Mouse (Mus musculus) ES-CJ7 (cell line): ENCODE data around the gene Bpifa1.
"Not testable (repeated sequence)": the region's sequence is repeated elsewhere in the genome, so short reads cannot be mapped to it uniquely, and the experiment has no call there.

Experiments used
- DNase-seq: peaks from one replicate; pipeline ENCODE4 v3.0.0; 2011; ENCODE audit warnings: low read depth, low spot score

The Bpifa1 gene

GRCm38 (mm10) chr2:154142580-154142979, at the start of gene Bpifa1:
Gene Bpifa1, plus strand, starts transcription at chr2:154142880.
- no peak for DNase-seq

- DNase-seq = no peak
Observed at GRCm38 (mm10) chr2:154097734-154098133, 44.9 kb upstream of the Bpifa1 start.

GRCm38 (mm10) chr2:154117381-154117780, 25.3 kb upstream of the Bpifa1 start:
- no peak for DNase-seq

- DNase-seq = no peak
Observed at GRCm38 (mm10) chr2:154130120-154130519, 12.6 kb upstream of the Bpifa1 start, which contains the start of gene Bpifa3. Gene Bpifa3, plus strand, starts transcription at chr2:154130336.

- no peak for DNase-seq
Observed at GRCm38 (mm10) chr2:154143735-154144134, 1.1 kb downstream of the Bpifa1 start.

GRCm38 (mm10) chr2:154147496-154147895, 4.8 kb downstream of the Bpifa1 start:
- DNase-seq = no peak

- peak; percentile 43 for DNase-seq
Observed at GRCm38 (mm10) chr2:154158433-154158832, 15.8 kb downstream of the Bpifa1 start.

GRCm38 (mm10) chr2:154162307-154162706, 19.6 kb downstream of the Bpifa1 start, which contains the start of gene Bpifa5:
Gene Bpifa5, plus strand, starts transcription at chr2:154162607.
- DNase-seq = no peak

- no peak for DNase-seq
Observed at GRCm38 (mm10) chr2:154163306-154163705, 20.6 kb downstream of the Bpifa1 start.

GRCm38 (mm10) chr2:154169172-154169571, 26.5 kb downstream of the Bpifa1 start:
- no peak for DNase-seq

- DNase-seq = no peak
Observed at GRCm38 (mm10) chr2:154171621-154172020, 28.9 kb downstream of the Bpifa1 start.

- no peak for DNase-seq
Observed at GRCm38 (mm10) chr2:154173313-154173712, 30.6 kb downstream of the Bpifa1 start.

- DNase-seq = not testable (repeated sequence)
Observed at GRCm38 (mm10) chr2:154181900-154182299, 39.2 kb downstream of the Bpifa1 start.

- DNase-seq = not testable (repeated sequence)
Observed at GRCm38 (mm10) chr2:154183061-154183460, 40.4 kb downstream of the Bpifa1 start.

- DNase-seq = no peak
Observed at GRCm38 (mm10) chr2:154185319-154185718, 42.6 kb downstream of the Bpifa1 start.

GRCm38 (mm10) chr2:154185748-154186147, 43.1 kb downstream of the Bpifa1 start:
- DNase-seq = no peak

GRCm38 (mm10) chr2:154187468-154187867, 44.8 kb downstream of the Bpifa1 start:
- DNase-seq = peak; percentile 70

GRCm38 (mm10) chr2:154189877-154190434, 47.3 kb downstream of the Bpifa1 start:
- DNase-seq = no peak

GRCm38 (mm10) chr2:154190546-154191258, 48.0 kb downstream of the Bpifa1 start, which contains the start of gene Bpifb1:
Gene Bpifb1, plus strand, starts transcription at chr2:154190818.
- DNase-seq = no peak

GRCm38 (mm10) chr2:154192141-154192540, 49.5 kb downstream of the Bpifa1 start:
- DNase-seq = no peak

- DNase-seq = no peak
Observed at GRCm38 (mm10) chr2:154193071-154193470, 50.4 kb downstream of the Bpifa1 start.

GRCm38 (mm10) chr2:154193994-154194504, 51.4 kb downstream of the Bpifa1 start:
- no peak for DNase-seq

GRCm38 (mm10) chr2:154197036-154197435, 54.4 kb downstream of the Bpifa1 start:
- DNase-seq = no peak
